Mouse (Mus musculus): Measurements from ENCODE around the gene Gpx3.
"Not testable (repeated sequence)": the region's sequence is repeated elsewhere in the genome, so short reads cannot be mapped to it uniquely, and the experiment has no call there.

Gene Gpx3

GRCm38 (mm10) chr11:54881051-54881474 is 21.2 kb upstream of the Gpx3 start:
- no peak for DNase-seq

- DNase-seq, result no peak
Measured at GRCm38 (mm10) chr11:54882671-54883070, 19.6 kb upstream of the Gpx3 start.

GRCm38 (mm10) chr11:54884197-54884828 is 17.9 kb upstream of the Gpx3 start:
- DNase-seq, result no peak

- no peak for DNase-seq
Measured at GRCm38 (mm10) chr11:54884937-54885336, 17.3 kb upstream of the Gpx3 start.

- DNase-seq, result no peak
Measured at GRCm38 (mm10) chr11:54885406-54885805, 16.8 kb upstream of the Gpx3 start.

DNA sequence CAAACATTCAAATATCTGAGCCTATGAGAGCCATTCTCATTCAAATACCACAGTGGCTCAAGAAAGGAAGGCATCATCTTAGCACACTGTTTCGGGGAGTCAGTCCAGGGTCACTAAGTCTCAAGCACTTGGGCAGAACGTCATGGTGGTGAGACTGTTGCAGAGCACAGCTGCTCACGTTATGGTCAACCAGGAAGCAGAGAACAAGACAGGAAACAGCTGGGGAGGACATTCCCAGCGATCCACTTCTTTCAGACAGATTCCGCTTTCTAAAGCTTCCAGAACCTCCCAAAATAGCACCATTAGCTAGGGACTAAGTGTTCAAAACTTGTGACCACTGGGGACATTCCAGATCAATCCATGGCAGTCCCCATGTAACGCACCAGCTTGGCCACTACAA is 14.3 kb upstream of the Gpx3 start:
- DNase-seq, result no peak

GRCm38 (mm10) chr11:54891341-54891740 is 10.9 kb upstream of the Gpx3 start:
- DNase-seq, result no peak

- no peak for DNase-seq
Measured at GRCm38 (mm10) chr11:54892091-54892490, 10.2 kb upstream of the Gpx3 start.

- DNase-seq, result no peak
Measured at GRCm38 (mm10) chr11:54894589-54894988, 7.7 kb upstream of the Gpx3 start.

- not testable (repeated sequence) for DNase-seq
Measured at GRCm38 (mm10) chr11:54896646-54897045, 5.6 kb upstream of the Gpx3 start.

DNA sequence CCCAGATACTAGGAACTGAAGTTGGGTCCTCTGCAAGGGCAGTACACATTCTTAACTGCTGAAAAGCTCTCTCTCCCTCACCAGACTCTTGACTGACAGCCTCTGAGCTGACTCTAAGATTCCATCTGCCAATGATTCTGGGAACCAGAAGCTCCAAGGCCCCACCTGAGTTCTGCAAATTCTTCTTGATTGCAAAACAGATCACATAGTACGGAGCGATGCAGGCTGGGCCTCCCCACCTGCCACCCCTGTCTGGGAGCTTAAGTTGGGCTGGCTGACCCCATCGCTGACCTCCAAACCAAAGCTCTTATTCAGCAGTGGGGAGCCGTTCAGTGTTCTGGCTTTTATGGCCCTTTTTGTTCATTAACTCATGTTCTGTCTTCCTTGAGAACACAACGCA is 4.8 kb upstream of the Gpx3 start:
- no peak for DNase-seq

DNA sequence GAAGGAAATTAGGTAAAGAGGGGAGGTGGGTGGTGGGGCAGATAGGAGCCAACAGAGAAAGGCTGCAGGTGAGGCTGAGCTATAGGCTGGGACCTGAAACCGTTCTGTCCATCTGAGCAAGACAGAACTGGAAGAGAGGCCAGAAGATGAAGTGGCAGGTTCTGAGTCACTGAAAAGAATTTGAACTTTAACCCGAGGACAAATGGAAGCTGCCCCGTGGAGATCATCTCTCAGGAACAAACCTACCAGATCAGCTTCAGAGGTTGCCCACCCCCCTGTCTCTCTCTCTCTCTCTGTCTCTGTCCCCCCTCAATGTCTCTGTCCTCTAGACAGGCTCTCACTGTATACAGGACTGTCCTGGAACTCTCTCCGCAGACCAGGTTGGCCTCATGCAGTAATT is 2.6 kb upstream of the Gpx3 start:
- DNase-seq, result no peak

GRCm38 (mm10) chr11:54903339-54903738 is 1.1 kb downstream of the Gpx3 start:
- no peak for DNase-seq

- no peak for DNase-seq
Measured at GRCm38 (mm10) chr11:54903940-54904706, 1.9 kb downstream of the Gpx3 start.

DNA sequence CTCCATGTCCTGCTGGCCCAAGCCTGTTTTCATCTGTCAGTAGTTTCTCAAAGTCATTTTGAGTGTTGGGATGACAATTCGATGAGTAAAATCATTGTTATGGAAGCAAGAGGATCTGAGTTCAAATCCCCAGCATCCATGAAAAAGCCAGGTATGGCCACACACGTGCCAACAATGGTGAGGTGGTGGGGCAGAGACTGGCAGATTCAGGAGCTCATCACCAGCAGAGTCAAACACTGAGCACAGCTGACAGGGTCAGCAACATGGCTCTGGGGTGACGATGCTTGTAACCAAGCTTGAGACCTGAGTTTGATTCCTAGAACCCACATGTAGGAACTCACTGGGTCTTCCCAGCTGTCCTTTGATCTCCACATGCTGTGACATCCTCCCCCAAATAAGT is 2.8 kb downstream of the Gpx3 start:
- no peak for DNase-seq

GRCm38 (mm10) chr11:54905931-54906330 is 3.7 kb downstream of the Gpx3 start:
- DNase-seq, result no peak

- DNase-seq, result no peak
Measured at GRCm38 (mm10) chr11:54906466-54906865, 4.2 kb downstream of the Gpx3 start.

DNA sequence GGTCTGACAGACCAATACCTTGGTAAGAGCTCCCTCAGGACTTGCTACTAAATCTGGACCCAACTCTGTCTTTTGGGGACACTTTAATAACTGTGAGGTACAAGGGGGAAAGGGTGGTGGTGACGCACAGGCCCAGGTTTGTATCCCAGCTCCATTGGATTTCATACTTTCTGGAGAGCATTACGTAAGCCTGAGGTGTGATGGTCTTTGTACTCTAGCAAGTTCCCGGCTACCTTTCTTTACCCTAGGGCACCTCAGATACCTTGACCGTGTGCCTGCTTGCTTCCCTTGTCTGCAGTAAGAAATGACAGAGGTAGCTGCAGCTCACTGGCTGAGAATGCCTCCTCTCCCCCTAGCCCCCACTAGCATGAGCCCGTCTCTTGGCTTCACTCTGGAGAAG is 5.0 kb downstream of the Gpx3 start:
- no peak for DNase-seq

GRCm38 (mm10) chr11:54909273-54909672 is 7.0 kb downstream of the Gpx3 start:
- DNase-seq, result no peak

DNA sequence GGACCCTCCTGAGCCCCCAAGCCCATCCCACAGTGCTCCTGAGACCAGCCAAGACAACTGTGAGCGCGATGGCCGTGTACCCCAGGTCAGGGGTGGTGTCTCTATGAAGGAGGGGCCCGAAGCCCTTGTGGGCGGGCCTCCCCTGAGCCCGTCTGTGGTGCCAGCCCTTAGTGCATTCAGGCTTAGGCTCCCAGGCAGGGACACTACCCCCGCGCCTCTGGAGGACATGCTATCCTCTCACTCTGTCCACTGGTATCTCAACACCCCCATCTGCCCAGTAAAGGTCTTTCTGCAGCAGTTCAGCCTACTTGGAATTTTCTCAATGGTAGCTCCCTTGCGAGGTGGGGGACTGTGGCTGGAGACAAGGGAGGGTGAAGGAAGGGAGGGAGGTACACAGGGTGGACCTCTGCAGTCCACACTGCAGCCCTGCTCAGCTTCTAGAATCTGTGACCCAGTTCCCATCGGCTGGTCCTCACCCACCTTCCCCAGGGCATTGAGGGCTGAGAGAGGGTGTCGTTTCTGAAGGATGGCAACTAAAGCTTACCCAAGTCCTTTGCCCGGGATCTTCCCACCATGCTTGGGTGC is 7.9 kb downstream of the Gpx3 start:
- DNase-seq, result no peak

GRCm38 (mm10) chr11:54911201-54911600 is 8.9 kb downstream of the Gpx3 start:
- no peak for DNase-seq

GRCm38 (mm10) chr11:54911671-54912502 is 9.6 kb downstream of the Gpx3 start:
- DNase-seq, result no peak

Measured in right cerebral cortex, adult 18-20 months (tissue).